Mouse (Mus musculus): ENCODE results near the gene Rad51b.

- no peak for TF ChIP-seq POLR2A (IDR thresholded peaks at IDR 0.05; ENCODE audit: insufficient read depth, low read depth, low read length)
- peak; percentile 61 for TF ChIP-seq CTCF (IDR thresholded peaks at IDR 0.05)
Observed at GRCm38 (mm10) chr12:79739918-79740639, 443.0 kb downstream of the Rad51b start.

Measured in heart, adult 2 months (tissue).